Mouse (Mus musculus) lung, embryonic 16.5 days (tissue): ENCODE data around the gene Scrn2. TPM values are rescaled to one million over a fixed set of nuclear protein-coding genes. Genes with fewer than 3 reads are reported as not detected.

Experiments used
- ATAC-seq: fragments of 200-750 bp; cut with Nextera tagmentation; 2 replicates; pipeline ENCODE4 v1.8.0; 2017; ENCODE audit warnings: low read depth, mild to moderate bottlenecking, moderate library complexity
- H3K27ac ChIP-seq: fragments of 300-500 bp; sonication (generic); 2 replicates; pipeline ENCODE4 v1.5.1; 2014; ENCODE audit warnings: mild to moderate bottlenecking, control low read depth, low read length
- H3K27me3 ChIP-seq: fragments of 300-500 bp; sonication (generic); 2 replicates; pipeline ENCODE4 v1.6.1; 2014; ENCODE audit warnings: low read depth, low read length, mixed read lengths; ENCODE audit not compliant: control insufficient read depth, insufficient read depth
- H3K36me3 ChIP-seq: fragments of 300-500 bp; sonication (generic); 2 replicates; pipeline ENCODE4 v1.6.1; 2014; ENCODE audit warnings: low read length; ENCODE audit not compliant: control insufficient read depth, insufficient read depth
- H3K4me1 ChIP-seq: fragments of 300-500 bp; sonication (generic); replicated peaks from 2 replicates; pipeline ENCODE4 v1.6.1; 2014; ENCODE audit warnings: low read length, mixed read lengths; ENCODE audit not compliant: control insufficient read depth, insufficient read depth
- H3K4me2 ChIP-seq: fragments of 300-500 bp; sonication (generic); 2 replicates; pipeline ENCODE4 v1.6.1; 2014; ENCODE audit warnings: low read depth, low read length, control low read depth
- H3K4me3 ChIP-seq: fragments of 300-500 bp; sonication (generic); 2 replicates; pipeline ENCODE4 v1.5.1; 2014; ENCODE audit warnings: mild to moderate bottlenecking, low read length, control low read depth
- H3K9ac ChIP-seq: fragments of 300-500 bp; sonication (generic); 2 replicates; pipeline ENCODE4 v1.6.1; 2014; ENCODE audit warnings: low read length, control low read depth
- H3K9me3 ChIP-seq: fragments of 300-500 bp; sonication (generic); 2 replicates; pipeline ENCODE4 v1.6.1; 2016; ENCODE audit warnings: low read length; ENCODE audit not compliant: control insufficient read depth
- WGBS: fragments of 180-500 bp; shearing (Covaris S2); extraction: QIAGEN DNeasy Blood & Tissue Kit; methylation state at CpG from one replicate; pipeline ENCODE4 v1.1.7; 2014; 5-methylcytosine and 5-hydroxymethylcytosine counted together
- microRNA-seq: library from miRNA; unstranded; fragments of <30 nt; microRNA quantifications from one replicate; pipeline ENCODE4, GENCODE M21; 2016
- polyA plus RNA-seq: library from polyadenylated mRNA; unstranded; fragments of >200 nt; fragmentation: Nextera tagmentation; extraction: Ambion mirVana; gene quantifications from 2 replicates; pipeline ENCODE4 v1.2.1, GENCODE M21; 2015

Gene Scrn2
- polyA plus RNA-seq, 1 experiment from 2014 or later = 29.7 TPM

- Histone ChIP-seq H3K4me1 (no peaks in the 10 kb centered on the region), H3K27ac (no peak overlapping the region), H3K4me2 (no peak overlapping the region), H3K4me3 (no peak overlapping the region), H3K9me3 (no peaks in the 10 kb centered on the region), H3K36me3 (no peaks in the 10 kb centered on the region), H3K27me3 (no peaks in the 10 kb centered on the region), H3K9ac (no peak overlapping the region)
- peak; percentile 26; the same call in 1 of the 2 replicates for ATAC-seq
- 26% methylated on average over 11 of the region's 11 CpGs for WGBS
These were observed 53.2 kb downstream of the Scrn2 start for GRCm38 (mm10) chr11:97082977-97083376.

Small RNA genes within 50 kb of the gene (microRNA-seq; reads per million reads assigned to microRNA genes)
- gene Mir8103 = 2.0 reads per million, percentile 3 among the genes with 10 or more reads in this experiment

Other genes starting within 250 kb of the Scrn2 start
- 100 and 102 TPM in 2 replicates for gene Cbx1, start 240.8 kb upstream of the Scrn2 start, polyA plus RNA-seq
- 68.2 and 68.8 TPM in 2 replicates for gene Nfe2l1, start 200.0 kb upstream of the Scrn2 start, polyA plus RNA-seq
- gene Copz2, start 180.1 kb upstream of the Scrn2 start, polyA plus RNA-seq = 131 and 135 TPM in 2 replicates
- gene Cdk5rap3, start 113.4 kb upstream of the Scrn2 start, polyA plus RNA-seq = 67.5 and 70.6 TPM in 2 replicates
- 50.5 and 60.2 TPM in 2 replicates for gene Prr15l, start 101.8 kb upstream of the Scrn2 start, polyA plus RNA-seq
- gene Pnpo, start 86.0 kb upstream of the Scrn2 start, polyA plus RNA-seq = 28.1 and 35.4 TPM in 2 replicates
- gene Sp2, start 47.0 kb upstream of the Scrn2 start, polyA plus RNA-seq = 18.5 and 22.2 TPM in 2 replicates
- 0.59 and 0.62 TPM in 2 replicates for gene Sp6, start 16.5 kb upstream of the Scrn2 start, polyA plus RNA-seq
- gene Lrrc46, start 11.5 kb downstream of the Scrn2 start, polyA plus RNA-seq = 8.7 and 11.3 TPM in 2 replicates
- 74.1 and 76.5 TPM in 2 replicates for gene Mrpl10, start 11.6 kb downstream of the Scrn2 start, polyA plus RNA-seq
- 12.4 and 14.3 TPM in 2 replicates for gene Osbpl7, start 20.7 kb downstream of the Scrn2 start, polyA plus RNA-seq
- 0.21 TPM in 1 of 2 replicates, not detected in the other for gene Tbx21, start 85.4 kb downstream of the Scrn2 start, polyA plus RNA-seq
- gene Tbkbp1, start 121.6 kb downstream of the Scrn2 start, polyA plus RNA-seq = 4.9 TPM in 2 replicates
- gene Kpnb1, start 157.9 kb downstream of the Scrn2 start, polyA plus RNA-seq = 39.6 and 40.4 TPM in 2 replicates